Mouse (Mus musculus) G1E (cell line): ENCODE measurements at regions not wholly inside any gene's neighbourhood (a gene's known extent, or its start where the extent isn't known, plus 50 kb on each side); places are given as distances from the start of the nearest gene placed in this dataset.

Experiments used
- CTCF ChIP-seq: IDR thresholded peaks from 2 replicates; pipeline ENCODE4 v1.5.1; 2012; ENCODE audit warnings: low read depth, low read length, inconsistent platforms, mixed read lengths
- GATA1 ChIP-seq: IDR thresholded peaks from 2 replicates; pipeline ENCODE4 v1.6.1; 2012; ENCODE audit warnings: borderline replicate concordance, low read length, inconsistent platforms, mixed read lengths
- GATA2 ChIP-seq: IDR thresholded peaks from 2 replicates; pipeline ENCODE4 v1.6.1; 2012; ENCODE audit warnings: low read depth, low read length, inconsistent platforms, borderline replicate concordance
- TAL1 ChIP-seq: conservative IDR thresholded peaks from 2 replicates; pipeline ENCODE4 v1.6.1; 2012; ENCODE audit warnings: low read depth, low read length, inconsistent platforms, mixed read lengths

GRCm38 (mm10) chr1:152226049-152226448, 136.1 kb upstream of the 1700025G04Rik start:
- TF ChIP-seq GATA1 (no peak), CTCF (no peak), GATA2 (no peak), TAL1 (no peak)
